Mouse (Mus musculus) heart, embryonic 12.5 days (tissue): ENCODE results near the gene Fscn3. TPM values are rescaled to one million over a fixed set of nuclear protein-coding genes. Genes with fewer than 3 reads are reported as not detected.

Experiments used
- ATAC-seq: fragments of 200-750 bp; cut with Nextera tagmentation; 2 replicates; pipeline ENCODE4 v1.8.0; 2017; ENCODE audit warnings: moderate TSS enrichment, moderate library complexity; ENCODE audit not compliant: insufficient number of reproducible peaks, low FRiP score
- H3K27ac ChIP-seq: fragments of 300-500 bp; sonication (generic); 2 replicates; pipeline ENCODE4 v1.5.1; 2016; ENCODE audit warnings: mild to moderate bottlenecking, moderate library complexity; ENCODE audit not compliant: poor library complexity, severe bottlenecking
- H3K27me3 ChIP-seq: fragments of 300-500 bp; sonication (generic); replicated peaks from 2 replicates; pipeline ENCODE4 v1.6.1; 2016; ENCODE audit warnings: mild to moderate bottlenecking, moderate library complexity
- H3K36me3 ChIP-seq: fragments of 300-500 bp; sonication (generic); 2 replicates; pipeline ENCODE4 v1.6.1; 2016; ENCODE audit warnings: mild to moderate bottlenecking, moderate library complexity
- H3K4me1 ChIP-seq: fragments of 300-500 bp; sonication (generic); replicated peaks from 2 replicates; pipeline ENCODE4 v1.6.1; 2016; ENCODE audit warnings: mild to moderate bottlenecking
- H3K4me2 ChIP-seq: fragments of 300-500 bp; sonication (generic); 2 replicates; pipeline ENCODE4 v1.6.1; 2016; ENCODE audit warnings: mild to moderate bottlenecking, moderate library complexity
- H3K4me3 ChIP-seq: fragments of 300-500 bp; sonication (generic); 2 replicates; pipeline ENCODE4 v1.5.1; 2016; ENCODE audit warnings: mild to moderate bottlenecking
- H3K9ac ChIP-seq: fragments of 300-500 bp; sonication (generic); 2 replicates; pipeline ENCODE4 v1.6.1; 2016; ENCODE audit warnings: mild to moderate bottlenecking, moderate library complexity
- H3K9me3 ChIP-seq: fragments of 300-500 bp; sonication (generic); replicated peaks from 2 replicates; pipeline ENCODE4 v1.6.1; 2016; ENCODE audit warnings: mild to moderate bottlenecking, moderate library complexity
- WGBS: fragments of 180-500 bp; shearing (Covaris S2); methylation state at CpG from one replicate; pipeline ENCODE4 v1.1.7; 2016; 5-methylcytosine and 5-hydroxymethylcytosine counted together
- polyA plus RNA-seq: library from polyadenylated mRNA; unstranded; fragments of >200 nt; fragmentation: Nextera tagmentation; extraction: Ambion mirVana; gene quantifications from 2 replicates; pipeline ENCODE4 v1.2.1, GENCODE M21; 2016

The Fscn3 gene
- polyA plus RNA-seq, 1 experiment from 2014 or later: not detected

- Histone ChIP-seq H3K4me2 (no peak within 1 kb of the TSS), H3K4me1 (peaks cover 15% of the 10 kb centered on the region), H3K4me3 (no peak within 1 kb of the TSS), H3K9me3 (no peaks in the 10 kb centered on the region), H3K27ac (no peak within 1 kb of the TSS), H3K9ac (no peak within 1 kb of the TSS), H3K27me3 (no peaks in the 10 kb centered on the region), H3K36me3 (peaks cover 25% of the 10 kb centered on the region)
- no peak for ATAC-seq
- WGBS: 82% methylated on average over 3 of the region's 3 CpGs
These were observed 701 bp downstream of the Fscn3 start, which contains the start of gene Gcc1 for GRCm38 (mm10) chr6:28428290-28428689. Gene Gcc1, minus strand, starts transcription at chr6:28428390.

- Histone ChIP-seq H3K9me3 (no peaks in the 10 kb centered on the region), H3K4me3 (no peak overlapping the region), H3K4me2 (no peak overlapping the region), H3K36me3 (peaks cover 22% of the 10 kb centered on the region), H3K27ac (no peak overlapping the region), H3K9ac (no peak overlapping the region), H3K27me3 (no peaks in the 10 kb centered on the region), H3K4me1 (peaks cover 7% of the 10 kb centered on the region)
- no peak for ATAC-seq
- 81% methylated on average over 11 of the region's 11 CpGs for WGBS
These were observed 2.3 kb downstream of the Fscn3 start for GRCm38 (mm10) chr6:28429870-28430269.

DNA sequence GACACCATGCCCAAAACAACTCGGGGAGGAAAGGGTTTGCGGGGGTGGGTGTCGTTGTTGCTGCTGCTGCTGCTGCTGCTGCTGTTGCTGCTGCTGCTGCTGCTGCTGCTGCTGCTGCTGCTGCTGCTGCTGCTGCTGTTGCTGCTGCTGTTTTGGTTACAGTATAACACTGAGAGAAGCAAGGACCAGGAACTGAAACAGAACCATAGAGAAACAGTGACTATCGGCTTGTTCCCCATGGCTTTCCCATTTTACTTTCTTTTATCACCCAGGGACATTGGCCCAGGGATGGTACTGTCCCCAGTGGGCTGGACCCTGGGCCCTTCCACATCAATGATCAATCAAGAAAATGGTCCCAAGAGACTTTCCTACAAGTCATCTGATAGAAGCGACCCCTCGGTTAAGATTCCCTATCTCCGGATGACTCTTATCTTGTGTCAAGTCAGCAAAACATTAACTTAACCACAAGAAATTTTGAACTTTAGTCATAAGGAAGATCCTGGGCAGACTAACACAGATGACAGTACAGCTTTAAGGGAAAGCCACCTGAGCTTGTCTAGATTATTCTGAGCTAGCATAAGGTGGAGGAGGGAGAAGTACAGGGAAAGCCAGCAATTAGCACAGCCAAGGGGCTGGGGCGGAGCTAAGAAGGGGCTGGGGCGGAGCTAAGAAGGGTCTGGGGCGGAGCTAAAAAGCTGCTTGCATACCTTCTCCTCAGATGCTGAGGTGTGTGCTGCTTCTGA lies 3.4 kb downstream of the Fscn3 start:
- Histone ChIP-seq H3K4me3 (no peak overlapping the region), H3K4me1 (0 out of 2 replicates have a peak, but pooled peaks cover 4% of the 10 kb centered on the region), H3K27ac (no peak overlapping the region), H3K9me3 (no peaks in the 10 kb centered on the region), H3K4me2 (no peak overlapping the region), H3K27me3 (no peaks in the 10 kb centered on the region), H3K36me3 (peaks cover 12% of the 10 kb centered on the region), H3K9ac (no peak overlapping the region)
- 66% methylated on average over 10 of the region's 10 CpGs for WGBS
- no peak for ATAC-seq

DNA sequence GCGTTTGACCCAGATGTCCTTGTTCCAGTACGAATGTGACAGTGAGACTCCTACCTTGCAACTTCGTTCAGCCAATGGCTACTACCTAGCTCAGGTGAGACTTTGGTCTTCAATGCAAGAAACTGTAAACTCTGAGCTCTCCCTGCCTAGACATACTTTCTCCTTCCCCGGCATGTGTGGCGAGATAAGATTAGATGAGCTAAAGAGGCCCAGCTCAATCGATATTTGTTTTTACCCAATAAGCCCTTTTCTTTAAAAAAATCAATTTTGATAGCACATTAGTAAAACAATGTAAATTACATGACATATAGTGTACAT lies 3.9 kb downstream of the Fscn3 start:
- no peaks in the 10 kb centered on the region for H3K9me3 ChIP-seq
- H3K27ac ChIP-seq: no peak overlapping the region
- ATAC-seq: no peak
- no peak overlapping the region for H3K4me2 ChIP-seq
- H3K27me3 ChIP-seq: no peaks in the 10 kb centered on the region
- peaks cover 6% of the 10 kb centered on the region for H3K36me3 ChIP-seq
- H3K4me1 ChIP-seq: 0 out of 2 replicates have a peak, but pooled peaks cover 4% of the 10 kb centered on the region
- no peak overlapping the region for H3K9ac ChIP-seq
- no peak overlapping the region for H3K4me3 ChIP-seq
- WGBS: 63% methylated on average over 6 of the region's 6 CpGs

DNA sequence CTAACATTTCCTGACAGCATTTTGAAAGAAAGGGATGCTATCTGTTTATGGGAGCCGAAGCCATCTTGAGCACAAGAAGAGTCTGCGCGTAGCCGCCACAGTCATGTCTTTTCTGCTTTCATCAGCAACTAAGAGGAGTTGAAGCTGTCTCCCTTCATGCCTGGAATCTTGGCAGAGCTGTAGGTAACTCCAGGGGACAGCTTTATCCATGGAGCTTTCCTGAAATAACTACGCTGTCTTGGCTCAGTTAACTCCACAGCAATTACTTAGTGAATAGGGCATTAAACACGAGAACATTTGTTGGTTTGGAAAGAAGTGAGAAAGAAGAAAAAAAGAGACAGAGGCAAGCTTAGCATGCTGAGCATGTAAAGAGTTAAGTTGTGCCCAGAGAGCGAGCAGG lies 20.3 kb downstream of the Fscn3 start:
- Histone ChIP-seq H3K27me3 (peaks cover 54% of the 10 kb centered on the region), H3K4me3 (no peak overlapping the region), H3K9ac (no peak overlapping the region), H3K9me3 (no peaks in the 10 kb centered on the region), H3K36me3 (no peaks in the 10 kb centered on the region), H3K4me2 (no peak overlapping the region), H3K4me1 (no peaks in the 10 kb centered on the region), H3K27ac (no peak overlapping the region)
- WGBS: 72% methylated on average over 7 of the region's 7 CpGs
- ATAC-seq: no peak

GRCm38 (mm10) chr6:28449253-28449652 lies 21.7 kb downstream of the Fscn3 start, which contains the start of gene Pax4:
Gene Pax4, minus strand, starts transcription at chr6:28449353.
- no peaks in the 10 kb centered on the region for H3K4me1 ChIP-seq
- H3K27ac ChIP-seq: no peak within 1 kb of the TSS
- peaks cover 58% of the 10 kb centered on the region for H3K27me3 ChIP-seq
- no peak within 1 kb of the TSS for H3K4me2 ChIP-seq
- H3K4me3 ChIP-seq: no peak within 1 kb of the TSS
- H3K9me3 ChIP-seq: no peaks in the 10 kb centered on the region
- no peak for ATAC-seq
- H3K36me3 ChIP-seq: no peaks in the 10 kb centered on the region
- WGBS: 65% methylated on average over 2 of the region's 2 CpGs
- H3K9ac ChIP-seq: no peak within 1 kb of the TSS

GRCm38 (mm10) chr6:28450481-28450880 lies 22.9 kb downstream of the Fscn3 start:
- Histone ChIP-seq H3K4me3 (no peak overlapping the region), H3K36me3 (no peaks in the 10 kb centered on the region), H3K4me1 (no peaks in the 10 kb centered on the region), H3K27me3 (peaks cover 53% of the 10 kb centered on the region), H3K27ac (no peak overlapping the region), H3K9me3 (no peaks in the 10 kb centered on the region), H3K4me2 (no peak overlapping the region), H3K9ac (no peak overlapping the region)
- WGBS: 12% methylated on average over 5 of the region's 5 CpGs
- no peak for ATAC-seq

GRCm38 (mm10) chr6:28450977-28451376 lies 23.4 kb downstream of the Fscn3 start:
- H3K27ac ChIP-seq: no peak overlapping the region
- no peak overlapping the region for H3K9ac ChIP-seq
- no peaks in the 10 kb centered on the region for H3K4me1 ChIP-seq
- 2% methylated on average over 12 of the region's 12 CpGs for WGBS
- ATAC-seq: no peak
- peaks cover 52% of the 10 kb centered on the region for H3K27me3 ChIP-seq
- no peak overlapping the region for H3K4me2 ChIP-seq
- no peaks in the 10 kb centered on the region for H3K9me3 ChIP-seq
- no peaks in the 10 kb centered on the region for H3K36me3 ChIP-seq
- H3K4me3 ChIP-seq: no peak overlapping the region

GRCm38 (mm10) chr6:28459221-28459668 lies 31.7 kb downstream of the Fscn3 start:
- no peak for ATAC-seq

DNA sequence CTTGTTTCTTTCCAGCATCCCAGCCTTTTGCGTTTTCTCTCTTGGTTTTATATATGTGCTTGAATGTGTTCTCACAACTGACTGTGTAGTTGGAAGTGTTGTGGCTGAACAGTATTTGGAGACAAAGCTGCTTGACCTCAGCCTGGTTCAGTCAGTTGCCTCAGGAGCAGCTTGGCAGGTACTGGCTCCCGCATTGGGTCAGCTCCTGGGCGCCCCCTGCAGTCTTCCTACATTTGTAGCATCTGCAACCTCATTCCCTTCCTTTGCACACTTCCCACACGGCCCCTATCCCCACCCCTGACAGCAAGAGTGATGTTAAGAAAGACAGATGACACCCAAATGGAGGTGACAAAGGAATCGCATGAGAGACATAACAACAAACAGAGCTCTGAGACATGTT lies 32.9 kb downstream of the Fscn3 start:
- Histone ChIP-seq H3K36me3 (no peaks in the 10 kb centered on the region), H3K9me3 (no peaks in the 10 kb centered on the region), H3K9ac (no peak overlapping the region), H3K27ac (no peak overlapping the region), H3K4me1 (no peaks in the 10 kb centered on the region), H3K4me2 (no peak overlapping the region), H3K27me3 (no peaks in the 10 kb centered on the region; the same call in 1 of the 2 replicates), H3K4me3 (no peak overlapping the region)
- 8% methylated on average over 5 of the region's 5 CpGs for WGBS
- no peak for ATAC-seq

More at GRCm38 (mm10) chr6:28459221-28459668, 31.7 kb downstream of the Fscn3 start:
- no peak overlapping the region for H3K4me2 ChIP-seq
- H3K9ac ChIP-seq: no peak overlapping the region
- H3K36me3 ChIP-seq: no peaks in the 10 kb centered on the region
- H3K27me3 ChIP-seq: peaks cover 2% of the 10 kb centered on the region
- no peaks in the 10 kb centered on the region for H3K4me1 ChIP-seq
- H3K4me3 ChIP-seq: no peak overlapping the region
- no peak overlapping the region for H3K27ac ChIP-seq
- no peaks in the 10 kb centered on the region for H3K9me3 ChIP-seq

DNA sequence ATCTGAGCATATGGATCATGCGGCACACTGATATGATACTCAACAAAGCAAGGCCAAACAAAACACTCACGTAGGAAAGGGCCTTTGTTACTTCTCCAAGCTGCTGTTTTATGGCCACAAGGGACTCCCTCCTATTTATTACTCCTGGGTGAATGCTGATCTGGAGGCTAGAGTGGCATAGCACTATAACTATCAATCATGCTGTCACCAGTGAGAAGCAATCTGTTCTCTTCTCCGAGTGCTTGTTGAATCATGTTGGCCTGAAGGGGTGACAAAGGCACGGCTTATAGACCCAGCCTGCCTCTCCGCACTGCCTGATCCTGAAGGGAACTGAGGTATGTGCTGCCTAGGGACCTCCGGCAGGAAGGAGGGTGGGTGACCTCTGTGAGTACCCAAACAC lies 37.0 kb downstream of the Fscn3 start:
- H3K27ac ChIP-seq: no peak overlapping the region
- no peak for ATAC-seq
- WGBS: 45% methylated on average over 6 of the region's 6 CpGs
- H3K4me2 ChIP-seq: no peak overlapping the region
- H3K27me3 ChIP-seq: no peaks in the 10 kb centered on the region; the same call in 1 of the 2 replicates
- no peaks in the 10 kb centered on the region for H3K4me1 ChIP-seq
- H3K9ac ChIP-seq: no peak overlapping the region
- no peaks in the 10 kb centered on the region for H3K36me3 ChIP-seq
- H3K4me3 ChIP-seq: no peak overlapping the region
- H3K9me3 ChIP-seq: no peaks in the 10 kb centered on the region
